Mouse (Mus musculus) NIH3T3 (cell line): Measurements from ENCODE around the gene Ildr2.

Experiments used
- DNase-seq: peaks from one replicate; pipeline ENCODE4 v3.0.0-alpha.2; 2012; ENCODE audit warnings: low read depth

The Ildr2 gene

GRCm38 (mm10) chr1:166253898-166254894 is at the start of gene Ildr2:
Gene Ildr2 (plus strand): TSS chr1:166254139.
- no peak for DNase-seq

GRCm38 (mm10) chr1:166204171-166204570 is 49.8 kb upstream of the Ildr2 start:
- DNase-seq, result no peak

GRCm38 (mm10) chr1:166205159-166205558 is 48.8 kb upstream of the Ildr2 start:
- DNase-seq, result no peak

- no peak for DNase-seq
These were observed 44.6 kb upstream of the Ildr2 start for GRCm38 (mm10) chr1:166209371-166209770.

- DNase-seq, result peak; percentile 70
These were observed 39.8 kb upstream of the Ildr2 start for GRCm38 (mm10) chr1:166214181-166214580.

GRCm38 (mm10) chr1:166238315-166238969 is 15.5 kb upstream of the Ildr2 start, which contains the start of gene Mael:
Gene Mael (minus strand): TSS chr1:166238747.
- no peak for DNase-seq

GRCm38 (mm10) chr1:166244285-166244684 is 9.7 kb upstream of the Ildr2 start:
- DNase-seq, result no peak

- DNase-seq, result no peak
These were observed 1.2 kb downstream of the Ildr2 start for GRCm38 (mm10) chr1:166255091-166255490.

GRCm38 (mm10) chr1:166255651-166256050 is 1.7 kb downstream of the Ildr2 start:
- peak; percentile 78 for DNase-seq

GRCm38 (mm10) chr1:166256302-166256701 is 2.4 kb downstream of the Ildr2 start:
- no peak for DNase-seq

GRCm38 (mm10) chr1:166256898-166257297 is 3.0 kb downstream of the Ildr2 start:
- DNase-seq, result no peak

- no peak for DNase-seq
These were observed 5.6 kb downstream of the Ildr2 start for GRCm38 (mm10) chr1:166259526-166259925.

- DNase-seq, result no peak
These were observed 12.2 kb downstream of the Ildr2 start for GRCm38 (mm10) chr1:166266001-166266705.

- no peak for DNase-seq
These were observed 13.0 kb downstream of the Ildr2 start for GRCm38 (mm10) chr1:166266918-166267317.

- DNase-seq, result no peak
These were observed 14.3 kb downstream of the Ildr2 start for GRCm38 (mm10) chr1:166268218-166268617.

- no peak for DNase-seq
These were observed 24.8 kb downstream of the Ildr2 start for GRCm38 (mm10) chr1:166278786-166279185.

- DNase-seq, result no peak
These were observed 25.8 kb downstream of the Ildr2 start for GRCm38 (mm10) chr1:166279580-166280206.

- no peak for DNase-seq
These were observed 26.6 kb downstream of the Ildr2 start for GRCm38 (mm10) chr1:166280566-166280965.

GRCm38 (mm10) chr1:166281287-166281686 is 27.3 kb downstream of the Ildr2 start:
- DNase-seq, result no peak

GRCm38 (mm10) chr1:166281836-166282235 is 27.9 kb downstream of the Ildr2 start:
- DNase-seq, result no peak

GRCm38 (mm10) chr1:166282597-166283210 is 28.8 kb downstream of the Ildr2 start:
- DNase-seq, result no peak
